Mouse (Mus musculus): ENCODE data around the gene Lim2. TPM values are rescaled to one million over a fixed set of nuclear protein-coding genes. Genes with fewer than 3 reads are reported as not detected.
A peak's percentile ranks its signal among the peaks of the same experiment; 100 is the strongest.

The Lim2 gene
- total and polyA plus RNA-seq, 3 experiments = not detected

GRCm38 (mm10) chr7:43417298-43417697, 10.2 kb upstream of the Lim2 start:
- no peaks in the 10 kb centered on the region for H3K27me3 ChIP-seq (ENCODE audit: control insufficient read depth in 1 of 2, insufficient read depth in 2 of 2, low read length in 2 of 2)
- DNase-seq (ENCODE audit: low read depth, low spot score) = no peak
- no peak overlapping the region for H3K9ac ChIP-seq (ENCODE audit: control insufficient read depth, low read depth, low read length, poor library complexity, severe bottlenecking)
- H3K36me3 ChIP-seq (ENCODE audit: control insufficient read depth in 1 of 2, insufficient read depth in 2 of 2, low read length in 2 of 2) = no peaks in the 10 kb centered on the region
- H3K27ac ChIP-seq (ENCODE audit: control insufficient read depth, low read depth, low read length) = no peak overlapping the region
- no peaks in the 10 kb centered on the region for H3K4me1 ChIP-seq (ENCODE audit: control insufficient read depth in 1 of 2, insufficient read depth in 2 of 2, low read length in 2 of 2)
- no peaks in the 10 kb centered on the region for H3K9me3 ChIP-seq (replicated peaks; ENCODE audit: insufficient read depth, low read length)
- H3K79me2 ChIP-seq (ENCODE audit: control insufficient read depth, insufficient read depth, low read length, poor library complexity) = no peaks in the 10 kb centered on the region
- TF ChIP-seq USF2 (IDR thresholded peaks at IDR 0.05; ENCODE audit: borderline replicate concordance in 1 of 2, insufficient read depth in 1 of 2, low read depth in 1 of 2, low read length in 2 of 2) = no peak
- no peak for TF ChIP-seq EP300 (IDR thresholded peaks at IDR 0.05; ENCODE audit: low read depth in 1 of 2, low read length in 2 of 2)
- H3K4me3 ChIP-seq (ENCODE audit: control insufficient read depth in 1 of 2, insufficient read depth in 1 of 2, low read depth in 2 of 2, low read length in 2 of 2) = no peak overlapping the region

GRCm38 (mm10) chr7:43422995-43423617, 4.4 kb upstream of the Lim2 start:
- Histone ChIP-seq H3K27ac (ENCODE audit: control insufficient read depth, low read depth, low read length) (no peak overlapping the region), H3K4me3 (ENCODE audit: control insufficient read depth in 1 of 2, insufficient read depth in 1 of 2, low read depth in 2 of 2, low read length in 2 of 2) (no peak overlapping the region), H3K4me1 (ENCODE audit: control insufficient read depth in 1 of 2, insufficient read depth in 2 of 2, low read length in 2 of 2) (no peaks in the 10 kb centered on the region), H3K36me3 (ENCODE audit: control insufficient read depth in 1 of 2, insufficient read depth in 2 of 2, low read length in 2 of 2) (no peaks in the 10 kb centered on the region), H3K79me2 (ENCODE audit: control insufficient read depth, insufficient read depth, low read length, poor library complexity) (no peaks in the 10 kb centered on the region), H3K9me3 (replicated peaks; ENCODE audit: insufficient read depth, low read length) (no peaks in the 10 kb centered on the region), H3K27me3 (ENCODE audit: control insufficient read depth in 1 of 2, insufficient read depth in 2 of 2, low read length in 2 of 2) (no peaks in the 10 kb centered on the region), H3K9ac (ENCODE audit: control insufficient read depth, low read depth, low read length, poor library complexity, severe bottlenecking) (no peak overlapping the region)
- peak; percentile 65 for DNase-seq (ENCODE audit: low read depth, low spot score)
- TF ChIP-seq BHLHE40 (IDR thresholded peaks at IDR 0.05; ENCODE audit: borderline replicate concordance, low read depth, low read length) (no peak), RAD21 (IDR thresholded peaks at IDR 0.05; ENCODE audit: low read depth, low read length) (peak; percentile 54), MYB (IDR thresholded peaks at IDR 0.05; ENCODE audit: low read depth, low read length) (no peak), NRF1 (IDR thresholded peaks at IDR 0.05; ENCODE audit: insufficient read depth, low read depth, low read length, poor library complexity, severe bottlenecking) (no peak), MAX (IDR thresholded peaks at IDR 0.05; ENCODE audit: low read length) (no peak), HCFC1 (IDR thresholded peaks at IDR 0.05; ENCODE audit: low read depth, low read length) (no peak), JUND (IDR thresholded peaks at IDR 0.05; ENCODE audit: low read depth, low read length) (no peak), TAL1 (IDR thresholded peaks at IDR 0.05; ENCODE audit: low read length) (no peak), ZKSCAN1 (IDR thresholded peaks at IDR 0.05; ENCODE audit: low read depth, low read length) (no peak), NELFE (IDR thresholded peaks at IDR 0.05; ENCODE audit: low read depth, low read length) (no peak), ELF1 (IDR thresholded peaks at IDR 0.05; ENCODE audit: low read depth, low read length) (no peak), CTCF (IDR thresholded peaks at IDR 0.05 in 2 of 3, conservative IDR thresholded peaks at IDR 0.05 in 1 of 3; ENCODE audit: control insufficient read depth in 1 of 3, insufficient read depth in 1 of 3, low read depth in 2 of 3, low read length in 3 of 3, poor library complexity in 1 of 3, severe bottlenecking in 1 of 3) (peak; percentile 78 to 88 (median 83)), USF2 (IDR thresholded peaks at IDR 0.05; ENCODE audit: borderline replicate concordance in 1 of 2, insufficient read depth in 1 of 2, low read depth in 1 of 2, low read length in 2 of 2) (no peak), SMC3 (IDR thresholded peaks at IDR 0.05; ENCODE audit: low read depth, low read length) (peak; percentile 62), POLR2AphosphoS5 (IDR thresholded peaks at IDR 0.05; ENCODE audit: borderline replicate concordance, low read depth, low read length) (no peak), MAZ (IDR thresholded peaks at IDR 0.05; ENCODE audit: low read depth, low read length) (no peak), ZNF384 (IDR thresholded peaks at IDR 0.05; ENCODE audit: low read depth, low read length) (no peak), ZMIZ1 (IDR thresholded peaks at IDR 0.05; ENCODE audit: low read depth, low read length) (no peak)

Data from MEL (cell line).